Mouse (Mus musculus): ENCODE measurements around the gene Bglap2. TPM values are rescaled to one million over a fixed set of nuclear protein-coding genes. Genes with fewer than 3 reads are reported as not detected.
"Not testable (repeated sequence)": the region's sequence is repeated elsewhere in the genome, so short reads cannot be mapped to it uniquely, and the experiment has no call there.

Bglap2 gene
- not detected in 2 replicates for polyA plus RNA-seq (2015; fragmentation: Nextera tagmentation; extraction: Ambion mirVana)

- not testable (repeated sequence) for DNase-seq (ENCODE audit: low spot score); H3K9me3 ChIP-seq (ENCODE audit: low read length); H3K4me3 ChIP-seq (ENCODE audit: low read depth, low read length); ATAC-seq; H3K4me1 ChIP-seq (ENCODE audit: insufficient read depth, low read depth, low read length); H3K36me3 ChIP-seq (ENCODE audit: insufficient read depth, low read length); H3K27me3 ChIP-seq (replicated peaks; ENCODE audit: insufficient read depth, low read length); H3K27ac ChIP-seq (ENCODE audit: low read length); H3K9ac ChIP-seq (replicated peaks; ENCODE audit: low read depth); H3K4me2 ChIP-seq (replicated peaks; ENCODE audit: low read depth, low read length)
- 70% methylated on average over 4 of the region's 5 CpGs for WGBS
Observed at GRCm38 (mm10) chr3:88378599-88378998, at the start of gene Bglap2. Gene Bglap2 (minus strand): TSS chr3:88378699.

- 73% methylated on average over 4 of the region's 4 CpGs for WGBS
Observed at GRCm38 (mm10) chr3:88427342-88427905, 48.9 kb upstream of the Bglap2 start.

GRCm38 (mm10) chr3:88425708-88426420 is 47.4 kb upstream of the Bglap2 start:
- 82% methylated on average over 10 of the region's 10 CpGs for WGBS
- Histone ChIP-seq H3K4me1 (ENCODE audit: insufficient read depth, low read depth, low read length) (peaks cover 11% of the 10 kb centered on the region; the same call in 1 of the 2 replicates), H3K27me3 (replicated peaks; ENCODE audit: insufficient read depth, low read length) (no peaks in the 10 kb centered on the region), H3K27ac (ENCODE audit: low read length) (no peak overlapping the region), H3K4me2 (replicated peaks; ENCODE audit: low read depth, low read length) (peak overlapping the region; percentile 46), H3K9me3 (ENCODE audit: low read length) (no peaks in the 10 kb centered on the region), H3K9ac (replicated peaks; ENCODE audit: low read depth) (no peak overlapping the region), H3K36me3 (ENCODE audit: insufficient read depth, low read length) (no peaks in the 10 kb centered on the region), H3K4me3 (ENCODE audit: low read depth, low read length) (no peak overlapping the region)
- DNase-seq (ENCODE audit: low spot score) (no peak), ATAC-seq (no peak)
- no peak for TF ChIP-seq CTCF (IDR thresholded peaks at IDR 0.05)
- no peak for TF ChIP-seq EP300 (IDR thresholded peaks at IDR 0.05)

More at GRCm38 (mm10) chr3:88427342-88427905, 48.9 kb upstream of the Bglap2 start:
- Histone ChIP-seq H3K4me2 (replicated peaks; ENCODE audit: low read depth, low read length) (no peak overlapping the region), H3K9ac (replicated peaks; ENCODE audit: low read depth) (no peak overlapping the region), H3K27ac (ENCODE audit: low read length) (no peak overlapping the region), H3K9me3 (ENCODE audit: low read length) (no peaks in the 10 kb centered on the region), H3K27me3 (replicated peaks; ENCODE audit: insufficient read depth, low read length) (no peaks in the 10 kb centered on the region), H3K4me1 (ENCODE audit: insufficient read depth, low read depth, low read length) (peaks cover 11% of the 10 kb centered on the region; the same call in 1 of the 2 replicates), H3K36me3 (ENCODE audit: insufficient read depth, low read length) (no peaks in the 10 kb centered on the region), H3K4me3 (ENCODE audit: low read depth, low read length) (no peak overlapping the region)
- ATAC-seq (no peak), DNase-seq (ENCODE audit: low spot score) (no peak)
- TF ChIP-seq CTCF (IDR thresholded peaks at IDR 0.05) (no peak), EP300 (IDR thresholded peaks at IDR 0.05) (no peak)

- Histone ChIP-seq H3K27ac (ENCODE audit: low read length) (no peak overlapping the region), H3K4me3 (ENCODE audit: low read depth, low read length) (peak overlapping the region; percentile 55), H3K9ac (replicated peaks; ENCODE audit: low read depth) (no peak overlapping the region), H3K9me3 (ENCODE audit: low read length) (no peaks in the 10 kb centered on the region), H3K27me3 (replicated peaks; ENCODE audit: insufficient read depth, low read length) (no peaks in the 10 kb centered on the region), H3K4me2 (replicated peaks; ENCODE audit: low read depth, low read length) (peak overlapping the region; percentile 46), H3K4me1 (ENCODE audit: insufficient read depth, low read depth, low read length) (peaks cover 11% of the 10 kb centered on the region; the same call in 1 of the 2 replicates), H3K36me3 (ENCODE audit: insufficient read depth, low read length) (0 out of 2 replicates have a peak, but pooled peaks cover 2% of the 10 kb centered on the region)
- TF ChIP-seq EP300 (IDR thresholded peaks at IDR 0.05) = 0 out of 2 replicates have a peak, but pooled peaks have one; percentile 1
- TF ChIP-seq CTCF (IDR thresholded peaks at IDR 0.05) = no peak
- 16% methylated on average over 2 of the region's 2 CpGs for WGBS
- DNase-seq (ENCODE audit: low spot score) = no peak
- no peak for ATAC-seq
Observed at GRCm38 (mm10) chr3:88425330-88425689, 46.8 kb upstream of the Bglap2 start.

- H3K27me3 ChIP-seq (replicated peaks; ENCODE audit: insufficient read depth, low read length) = no peaks in the 10 kb centered on the region
- H3K4me3 ChIP-seq (ENCODE audit: low read depth, low read length) = peak within 1 kb of the TSS; percentile 55
- DNase-seq (ENCODE audit: low spot score) = peak; percentile 99
- H3K27ac ChIP-seq (ENCODE audit: low read length) = peak within 1 kb of the TSS; percentile 51; the same call in 1 of the 2 replicates
- TF ChIP-seq CTCF (IDR thresholded peaks at IDR 0.05) (no peak), EP300 (IDR thresholded peaks at IDR 0.05) (0 out of 2 replicates have a peak, but pooled peaks have one; percentile 13)
- ATAC-seq = peak; percentile 97
- H3K36me3 ChIP-seq (ENCODE audit: insufficient read depth, low read length) = 0 out of 2 replicates have a peak, but pooled peaks cover 6% of the 10 kb centered on the region
- peak within 1 kb of the TSS; percentile 90 for H3K4me2 ChIP-seq (replicated peaks; ENCODE audit: low read depth, low read length)
- H3K4me1 ChIP-seq (ENCODE audit: insufficient read depth, low read depth, low read length) = peaks cover 11% of the 10 kb centered on the region; the same call in 1 of the 2 replicates
- peak within 1 kb of the TSS; percentile 63 for H3K9ac ChIP-seq (replicated peaks; ENCODE audit: low read depth)
- WGBS = 1% methylated on average over 35 of the region's 35 CpGs
- H3K9me3 ChIP-seq (ENCODE audit: low read length) = no peaks in the 10 kb centered on the region
Observed at GRCm38 (mm10) chr3:88424605-88425329, 46.3 kb upstream of the Bglap2 start, which contains the start of gene Slc25a44. Gene Slc25a44 (minus strand): TSS chr3:88425139.
